Mouse (Mus musculus): ENCODE results near the gene 1810013L24Rik. TPM values are rescaled to one million over a fixed set of nuclear protein-coding genes. Genes with fewer than 3 reads are reported as not detected.

The 1810013L24Rik gene
- total RNA-seq, 2 experiments from 2014 or later, result 80.3 to 82.8 TPM

DNA sequence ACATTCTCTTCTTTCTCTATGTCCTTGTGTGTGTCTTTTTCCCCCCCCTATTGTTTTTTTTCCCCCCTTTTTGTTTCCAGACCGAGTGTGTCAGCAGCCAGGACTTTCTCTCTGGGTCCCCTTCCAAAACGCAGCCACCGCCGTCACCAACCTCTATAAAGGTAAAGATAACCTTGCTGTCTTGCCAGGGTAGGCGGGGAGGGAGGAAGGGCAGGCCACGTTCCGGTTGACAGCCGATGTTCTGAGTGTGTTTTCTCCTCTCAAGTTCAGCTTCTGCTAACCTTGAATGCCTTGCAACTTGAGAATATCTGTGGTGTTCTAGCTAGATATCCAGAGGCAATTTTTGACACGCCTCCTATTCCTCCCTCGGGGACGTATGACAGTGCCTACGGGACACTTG, 1.3 kb downstream of the 1810013L24Rik start:
- DNase-seq (ENCODE audit: low spot score in 2 of 2), result no peak

DNA sequence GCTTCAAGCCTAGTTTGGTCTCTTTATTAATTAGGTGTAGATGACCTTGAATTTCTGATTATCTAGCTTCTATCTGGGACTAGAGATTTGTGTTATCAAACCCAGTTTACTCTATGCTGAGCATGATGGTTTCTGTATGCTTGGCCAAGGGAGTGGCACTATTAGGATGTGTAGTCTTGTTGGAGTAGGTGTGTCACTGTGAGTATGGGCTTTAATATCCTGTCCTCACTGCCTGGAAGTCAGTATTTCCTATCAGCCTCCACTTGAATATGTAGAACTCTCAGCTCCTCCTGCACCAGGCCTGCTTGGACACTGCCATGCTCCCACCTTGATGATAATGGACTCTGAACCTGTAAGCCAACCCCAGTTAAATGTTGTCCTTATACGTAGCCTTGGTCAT, 7.0 kb downstream of the 1810013L24Rik start:
- no peak for DNase-seq (ENCODE audit: low spot score in 2 of 2)

- DNase-seq (ENCODE audit: low spot score in 2 of 2), result no peak
Observed at GRCm38 (mm10) chr16:8837595-8837994, 7.7 kb downstream of the 1810013L24Rik start.

- no peak for DNase-seq (ENCODE audit: low spot score in 2 of 2)
Observed at GRCm38 (mm10) chr16:8838921-8839320, 9.0 kb downstream of the 1810013L24Rik start.

- DNase-seq (ENCODE audit: low spot score in 2 of 2), result no peak
Observed at GRCm38 (mm10) chr16:8840557-8840956, 10.7 kb downstream of the 1810013L24Rik start.

- no peak for DNase-seq (ENCODE audit: low spot score in 2 of 2)
Observed at GRCm38 (mm10) chr16:8842962-8843361, 13.1 kb downstream of the 1810013L24Rik start.

- no peak for DNase-seq (ENCODE audit: low spot score in 2 of 2)
Observed at GRCm38 (mm10) chr16:8843580-8844175, 13.8 kb downstream of the 1810013L24Rik start.

- no peak for DNase-seq (ENCODE audit: low spot score in 2 of 2)
Observed at GRCm38 (mm10) chr16:8845986-8846385, 16.1 kb downstream of the 1810013L24Rik start.

DNA sequence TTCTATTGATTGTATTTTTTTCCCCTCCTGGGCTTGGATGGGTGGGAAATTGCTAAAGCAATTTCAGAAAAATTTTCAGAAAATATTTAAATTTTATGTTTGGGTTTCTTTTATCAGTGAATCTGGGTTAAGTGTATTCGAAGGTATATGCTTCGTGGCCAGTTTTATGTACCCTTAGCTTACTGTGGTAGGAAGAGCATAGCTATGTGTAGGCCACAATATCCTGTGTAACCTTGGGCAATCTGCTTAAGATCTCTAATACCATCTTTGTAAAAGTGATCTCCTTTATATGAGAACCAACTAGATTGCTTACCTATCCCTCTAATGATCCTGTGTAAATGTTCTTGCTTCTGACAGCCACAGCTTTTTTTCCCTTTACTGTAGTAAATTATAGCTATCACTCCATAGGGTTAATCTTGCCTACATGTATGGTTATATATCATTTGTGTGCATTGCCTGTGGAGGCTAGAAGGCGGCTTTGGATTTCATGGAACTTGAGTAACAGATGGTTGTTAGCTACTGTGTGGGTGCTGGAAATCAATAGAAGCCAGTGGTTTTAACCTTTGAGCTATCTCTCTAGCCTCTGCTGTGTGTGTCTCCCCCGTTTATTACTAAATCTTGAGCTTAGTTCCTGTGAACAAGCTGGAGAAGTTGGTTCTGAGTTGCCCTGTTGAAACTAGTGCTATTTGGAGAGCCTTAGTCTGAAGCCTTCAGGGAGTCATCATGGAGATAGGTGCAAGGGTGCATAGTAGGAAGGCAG, 18.6 kb downstream of the 1810013L24Rik start:
- DNase-seq (ENCODE audit: low spot score in 2 of 2), result no peak

GRCm38 (mm10) chr16:8849929-8850328, 20.0 kb downstream of the 1810013L24Rik start:
- DNase-seq (ENCODE audit: low spot score in 2 of 2), result no peak

DNA sequence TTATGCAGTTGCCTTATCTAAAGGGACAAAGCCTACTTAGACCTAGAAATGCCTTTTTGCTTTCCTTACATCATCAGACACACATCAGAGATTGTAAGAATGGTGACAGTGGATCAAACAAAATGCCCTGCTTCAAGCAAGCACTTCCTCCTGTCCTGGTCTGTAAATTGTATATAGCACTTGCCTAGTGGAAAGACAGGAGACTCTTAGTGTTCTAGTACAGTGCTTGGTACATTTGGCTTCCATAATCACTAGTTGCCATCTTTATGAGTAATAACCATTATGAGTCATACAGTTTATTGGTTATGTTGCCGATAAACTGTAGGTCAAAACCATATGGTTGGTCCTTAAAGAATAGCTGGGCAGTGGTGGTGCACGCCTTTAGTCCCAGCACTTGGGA, 25.2 kb downstream of the 1810013L24Rik start:
- no peak for DNase-seq (ENCODE audit: low spot score in 2 of 2)

DNA sequence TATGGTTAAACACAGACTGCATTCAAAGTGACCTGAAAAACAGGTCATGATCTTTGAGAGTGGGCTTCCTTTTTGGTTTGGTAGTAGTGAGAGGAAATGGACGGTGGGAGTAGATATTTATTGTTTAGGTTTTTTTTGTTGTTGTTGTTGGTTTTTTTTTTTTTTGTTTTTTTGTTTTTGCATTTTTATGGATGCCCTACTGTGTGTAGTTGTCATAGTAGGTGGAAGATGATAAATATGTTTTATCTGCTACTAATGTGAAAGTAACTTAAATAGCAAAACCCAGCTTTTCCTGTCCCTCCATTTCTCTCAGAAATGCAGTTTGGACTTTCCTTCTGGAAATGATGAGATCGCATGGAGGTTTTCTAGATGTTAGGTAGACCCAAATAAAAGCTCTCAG, 26.9 kb downstream of the 1810013L24Rik start:
- DNase-seq (ENCODE audit: low spot score in 2 of 2), result no peak

GRCm38 (mm10) chr16:8862336-8862987, 32.6 kb downstream of the 1810013L24Rik start:
- no peak for DNase-seq (ENCODE audit: low spot score in 2 of 2)

- DNase-seq (ENCODE audit: low spot score in 2 of 2), result no peak
Observed at GRCm38 (mm10) chr16:8864223-8864631, 34.3 kb downstream of the 1810013L24Rik start.

GRCm38 (mm10) chr16:8867406-8867955, 37.6 kb downstream of the 1810013L24Rik start:
- DNase-seq (ENCODE audit: low spot score in 2 of 2), result no peak

GRCm38 (mm10) chr16:8868506-8868905, 38.6 kb downstream of the 1810013L24Rik start:
- no peak for DNase-seq (ENCODE audit: low spot score in 2 of 2)

- peak in 1 of 2 experiments; percentile 49 for DNase-seq (ENCODE audit: low spot score in 2 of 2)
Observed at GRCm38 (mm10) chr16:8869715-8870114, 39.8 kb downstream of the 1810013L24Rik start.

- DNase-seq (ENCODE audit: low spot score in 2 of 2), result no peak
Observed at GRCm38 (mm10) chr16:8871376-8871775, 41.5 kb downstream of the 1810013L24Rik start.

GRCm38 (mm10) chr16:8872019-8872418, 42.1 kb downstream of the 1810013L24Rik start:
- DNase-seq (ENCODE audit: low spot score in 2 of 2), result no peak

- no peak for DNase-seq (ENCODE audit: low spot score in 2 of 2)
Observed at GRCm38 (mm10) chr16:8872486-8872885, 42.6 kb downstream of the 1810013L24Rik start.

- no peak for DNase-seq (ENCODE audit: low spot score in 2 of 2)
Observed at GRCm38 (mm10) chr16:8880076-8880475, 50.2 kb downstream of the 1810013L24Rik start.

GRCm38 (mm10) chr16:8883674-8884241, 53.9 kb downstream of the 1810013L24Rik start:
- DNase-seq (ENCODE audit: low spot score in 2 of 2), result peak; percentile 81 to 83

All from adrenal gland, postnatal 4 days (tissue).